Mouse (Mus musculus) spleen, adult 12 weeks (tissue): ENCODE data around the gene Ftsj1.

Source experiments
- DNase-seq: peaks from one replicate; pipeline ENCODE4 v3.0.0; 2022; ENCODE audit warnings: low spot score

The Ftsj1 gene

DNA sequence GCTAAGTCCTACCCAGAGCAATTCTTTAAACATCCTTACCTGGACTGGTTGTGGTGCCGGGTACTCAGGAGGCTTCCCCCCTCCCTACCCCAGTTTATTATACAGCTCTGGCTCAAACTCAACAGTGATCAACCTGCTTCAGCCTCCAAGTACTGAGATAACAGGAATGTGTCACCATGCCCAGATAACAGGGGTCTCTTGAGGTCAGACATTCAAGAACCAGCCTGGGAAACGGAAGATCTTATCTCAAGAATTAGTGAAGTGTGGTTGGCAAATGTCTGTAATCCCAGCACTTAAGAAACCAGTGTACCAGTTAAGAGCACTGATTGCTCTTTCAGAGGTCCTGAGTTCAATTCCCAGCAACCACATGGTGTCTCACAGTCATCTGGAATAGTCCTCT, 34.1 kb downstream of the Ftsj1 start:
- DNase-seq: no peak

DNA sequence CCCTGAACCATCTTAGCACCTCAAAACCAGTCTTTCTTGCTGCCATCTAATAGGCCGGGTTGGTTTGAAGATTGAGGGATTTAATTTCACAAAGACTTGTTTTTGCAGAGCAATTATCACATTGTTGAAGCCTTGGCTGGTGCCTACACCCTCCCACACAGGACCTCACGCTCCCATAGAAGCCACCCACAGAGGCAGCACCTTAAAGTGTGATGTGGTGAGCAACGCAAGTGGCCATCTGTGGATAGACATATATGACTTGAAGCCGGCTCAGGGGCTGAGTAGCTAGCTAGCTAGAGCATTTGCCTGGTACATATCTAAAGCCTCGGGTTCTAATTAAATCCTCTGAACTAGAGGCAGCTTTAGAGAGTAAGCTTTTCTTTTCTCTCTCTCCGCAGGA, 34.8 kb downstream of the Ftsj1 start:
- DNase-seq: no peak

DNA sequence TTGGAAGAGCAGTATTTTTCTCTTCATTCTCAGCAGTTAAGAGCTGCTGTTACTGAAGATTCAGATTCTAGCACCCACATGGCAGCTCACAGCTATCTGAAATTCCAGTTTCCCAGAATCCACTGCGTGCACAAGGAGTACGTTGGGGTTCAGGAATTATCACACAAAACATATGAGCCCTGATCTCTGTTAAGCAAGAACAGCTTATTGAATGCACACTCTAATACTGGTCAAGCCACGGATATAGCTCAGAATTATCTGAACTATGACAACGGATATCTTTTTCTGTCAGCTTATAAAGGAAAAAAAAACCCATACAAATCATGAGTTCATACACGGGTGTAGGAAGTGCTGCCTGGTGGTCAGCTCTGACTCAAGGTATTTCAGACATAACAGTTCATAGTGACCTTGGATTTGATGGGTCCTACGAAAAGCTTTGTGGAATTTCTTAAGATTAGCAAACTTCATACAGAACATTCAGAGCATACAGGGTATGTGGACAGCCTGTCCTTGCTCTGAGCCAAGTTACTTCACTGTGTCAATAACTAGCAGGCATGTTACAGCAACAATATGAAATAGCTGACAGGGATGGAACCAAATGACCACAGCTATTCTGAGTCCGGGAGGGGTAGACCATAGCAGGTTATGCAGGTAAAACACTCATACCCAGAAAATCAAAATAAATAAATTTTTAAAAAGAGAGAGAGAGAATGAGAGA, 40.6 kb downstream of the Ftsj1 start:
- no peak for DNase-seq

DNA sequence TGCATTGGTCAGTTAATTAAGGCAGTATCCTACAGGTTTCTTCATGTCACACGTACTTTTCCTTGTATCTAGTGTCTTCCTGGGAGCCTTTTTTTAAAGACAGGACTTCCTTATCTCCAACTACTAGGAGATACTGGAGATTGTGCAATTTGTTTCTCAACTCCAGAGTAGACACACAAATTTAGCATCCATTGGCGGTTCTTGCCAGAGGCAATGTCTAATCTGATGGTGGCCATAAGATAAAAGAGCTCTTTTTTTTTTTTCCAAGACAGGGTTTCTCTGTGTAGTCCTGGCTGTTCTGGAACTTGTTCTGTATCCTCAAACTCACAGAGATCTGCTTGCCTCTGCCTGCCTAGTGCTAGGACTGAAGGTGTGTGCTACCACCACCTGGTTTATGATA, 42.5 kb downstream of the Ftsj1 start:
- DNase-seq: no peak

DNA sequence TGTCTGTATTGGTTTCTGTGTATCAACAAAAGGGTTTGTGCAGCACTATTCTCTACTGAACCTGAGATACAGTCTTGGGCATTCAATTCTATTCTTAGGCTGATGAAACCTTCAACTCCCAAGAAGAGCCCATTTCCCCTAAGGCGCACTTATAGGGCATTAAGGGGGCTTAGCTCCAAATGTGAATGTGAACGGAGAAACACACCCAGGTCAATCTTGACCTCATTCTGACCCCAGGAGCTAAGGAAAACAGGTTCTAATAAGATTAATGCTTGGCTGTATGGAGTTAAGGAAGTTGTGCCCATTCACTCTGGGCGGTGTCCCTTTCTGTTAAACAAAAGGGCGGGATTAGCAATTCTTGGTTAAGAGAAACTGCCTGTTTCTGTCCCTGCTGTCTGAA, 45.0 kb downstream of the Ftsj1 start:
- no peak for DNase-seq

DNA sequence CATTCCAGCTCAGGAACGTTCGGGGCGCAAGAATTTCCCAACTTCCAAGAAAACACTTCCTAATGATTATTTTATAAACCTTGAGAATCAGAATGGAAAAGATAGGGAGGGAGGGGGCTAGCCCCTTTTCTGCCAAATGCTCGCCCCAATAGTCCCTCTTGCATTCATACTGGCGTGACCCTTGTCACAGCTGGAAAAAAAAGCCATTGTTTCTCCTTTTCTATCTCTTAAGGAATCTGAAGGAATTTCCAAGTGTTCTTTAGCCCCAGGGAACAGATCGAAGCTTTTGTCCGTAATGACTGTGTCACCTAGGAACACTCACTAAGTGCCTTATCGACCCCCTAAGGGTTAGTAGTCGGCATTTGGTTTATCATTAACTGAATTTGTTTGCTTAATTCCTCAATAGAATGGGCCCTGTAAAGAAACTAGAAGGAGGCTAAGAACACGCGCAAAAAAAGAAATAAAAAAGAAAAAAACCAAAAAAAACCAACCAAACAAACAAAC, 45.5 kb downstream of the Ftsj1 start:
- no peak for DNase-seq

DNA sequence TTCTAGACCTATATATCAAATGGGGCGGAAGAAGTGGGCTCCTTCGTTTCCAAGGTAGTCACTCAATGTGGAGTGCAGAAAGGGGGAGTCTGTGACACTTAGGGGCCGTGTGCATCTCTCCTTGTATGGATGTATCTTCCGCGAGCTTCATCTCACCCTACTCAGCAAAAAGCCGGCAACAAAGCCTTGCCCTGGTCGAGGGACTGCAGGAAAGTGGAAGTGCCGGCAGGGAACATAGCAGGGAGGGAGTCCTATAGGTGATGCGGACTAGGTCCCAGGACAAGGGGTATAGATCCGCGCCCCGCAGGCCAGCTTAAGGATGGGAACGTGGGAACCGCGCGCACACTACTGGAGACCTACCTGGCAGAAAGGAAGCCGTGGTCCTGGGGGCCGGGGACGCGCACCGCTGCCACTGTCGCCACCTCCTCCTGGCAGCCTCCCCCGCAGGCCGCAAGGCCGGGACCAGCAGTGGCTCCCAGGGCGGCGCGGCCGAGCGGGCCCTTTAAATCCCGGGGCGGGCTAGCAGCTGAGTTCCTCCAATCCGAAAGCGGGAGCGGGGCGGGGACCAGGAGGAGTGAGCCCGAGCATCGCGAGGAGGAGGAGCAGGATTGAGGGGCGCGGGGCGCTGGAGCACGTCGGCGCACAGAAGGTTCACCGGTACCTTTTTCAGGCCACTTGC, 46.1 kb downstream of the Ftsj1 start, which contains the start of gene Porcn:
TSS of gene Porcn (minus strand) at position 511 of the 679 bp plus-strand sequence.
- DNase-seq: peak; percentile 51

DNA sequence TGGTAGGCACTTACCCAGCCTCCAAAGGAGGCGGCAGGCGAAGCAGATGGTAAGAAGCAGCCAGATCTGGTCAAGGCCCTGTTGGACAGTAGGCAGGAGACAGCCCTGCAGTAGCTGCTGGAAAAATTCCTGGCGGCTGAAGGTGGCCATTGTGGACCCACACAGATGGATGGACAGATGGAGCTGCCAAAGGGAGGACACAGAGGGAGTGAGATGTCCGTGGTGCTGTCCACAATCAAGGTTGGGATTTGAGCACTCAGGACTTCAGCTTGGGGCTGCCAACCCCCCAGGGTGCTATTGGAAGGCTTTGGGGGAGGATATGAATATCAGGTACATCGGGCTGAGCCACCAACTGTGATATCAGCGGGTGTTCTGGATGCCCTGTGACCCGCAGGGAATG, 46.7 kb downstream of the Ftsj1 start:
- DNase-seq: no peak

DNA sequence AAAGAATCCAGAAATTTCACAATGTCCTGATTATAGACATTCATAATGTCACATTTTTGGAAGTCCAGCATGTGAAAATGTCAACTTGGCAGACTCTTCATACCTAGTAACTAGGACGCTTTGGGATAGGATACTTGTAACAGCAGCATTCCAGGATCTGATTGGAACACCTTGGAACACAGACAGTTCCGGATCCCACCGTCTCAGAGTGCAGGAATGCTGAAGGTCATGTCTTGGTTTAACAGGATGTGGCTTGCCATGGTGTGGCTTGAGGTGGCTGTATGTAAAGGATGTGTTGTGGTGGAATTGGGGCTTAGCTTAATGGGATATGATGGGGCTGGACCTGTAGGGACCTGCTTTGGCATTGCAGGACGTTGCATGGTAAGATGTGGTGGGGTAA, 47.1 kb downstream of the Ftsj1 start:
- DNase-seq: no peak

DNA sequence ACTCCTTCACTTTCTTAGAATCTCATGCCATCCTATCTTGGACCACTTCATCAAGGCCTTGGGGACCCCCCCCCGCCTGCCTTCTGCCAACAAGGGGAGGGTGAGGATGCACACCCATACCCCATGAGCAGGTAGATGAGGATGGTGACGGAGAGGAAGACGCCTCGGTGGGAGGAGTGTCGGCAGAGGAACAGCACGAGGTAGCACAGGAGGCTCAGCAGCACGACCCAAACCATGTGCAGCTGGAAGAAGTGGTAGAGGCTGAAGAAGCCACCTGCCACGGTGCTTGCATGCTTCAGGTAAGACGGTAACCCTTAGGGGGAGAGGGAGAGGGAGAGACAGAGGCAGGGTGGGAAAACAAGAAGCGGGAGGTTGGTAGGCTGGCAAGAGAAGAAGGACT, 48.1 kb downstream of the Ftsj1 start:
- DNase-seq: no peak

DNA sequence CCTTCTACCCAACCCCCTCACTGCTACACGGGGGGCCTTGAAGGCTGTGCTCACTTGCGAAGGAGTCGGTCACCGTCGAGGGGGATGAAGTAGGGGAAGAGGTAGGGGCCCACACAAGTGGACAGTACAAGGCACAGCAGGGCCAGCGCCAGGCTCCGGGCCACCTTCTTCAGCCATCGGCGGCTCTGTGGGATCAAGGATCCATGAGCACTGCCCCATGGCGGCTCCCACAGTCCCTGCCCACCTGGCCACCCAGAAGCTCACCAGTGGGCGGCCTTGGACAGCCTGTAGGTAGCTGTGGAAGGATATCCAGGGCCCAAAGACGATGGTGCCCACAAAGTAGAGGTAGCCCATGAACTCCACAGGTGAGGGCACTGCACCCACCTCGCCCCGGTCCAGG, 49.1 kb downstream of the Ftsj1 start:
- DNase-seq: no peak

DNA sequence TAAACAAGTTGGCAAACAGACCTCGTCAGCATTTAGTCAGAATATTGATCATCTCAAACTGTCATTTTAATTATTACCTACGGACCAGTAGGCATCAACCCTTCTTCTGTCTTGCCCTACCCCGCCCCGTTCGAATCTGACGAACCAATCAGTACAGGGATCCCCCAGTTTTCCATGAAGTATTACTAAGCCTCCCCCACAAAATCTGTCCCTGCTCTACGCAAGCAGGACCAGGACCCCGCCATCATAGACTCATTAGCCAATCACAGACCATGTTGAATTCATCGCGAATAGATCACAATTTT, 58.8 kb downstream of the Ftsj1 start, which contains the start of gene Ebp:
TSS of gene Ebp (minus strand) at position 94 of the 305 bp plus-strand sequence.
- no peak for DNase-seq

DNA sequence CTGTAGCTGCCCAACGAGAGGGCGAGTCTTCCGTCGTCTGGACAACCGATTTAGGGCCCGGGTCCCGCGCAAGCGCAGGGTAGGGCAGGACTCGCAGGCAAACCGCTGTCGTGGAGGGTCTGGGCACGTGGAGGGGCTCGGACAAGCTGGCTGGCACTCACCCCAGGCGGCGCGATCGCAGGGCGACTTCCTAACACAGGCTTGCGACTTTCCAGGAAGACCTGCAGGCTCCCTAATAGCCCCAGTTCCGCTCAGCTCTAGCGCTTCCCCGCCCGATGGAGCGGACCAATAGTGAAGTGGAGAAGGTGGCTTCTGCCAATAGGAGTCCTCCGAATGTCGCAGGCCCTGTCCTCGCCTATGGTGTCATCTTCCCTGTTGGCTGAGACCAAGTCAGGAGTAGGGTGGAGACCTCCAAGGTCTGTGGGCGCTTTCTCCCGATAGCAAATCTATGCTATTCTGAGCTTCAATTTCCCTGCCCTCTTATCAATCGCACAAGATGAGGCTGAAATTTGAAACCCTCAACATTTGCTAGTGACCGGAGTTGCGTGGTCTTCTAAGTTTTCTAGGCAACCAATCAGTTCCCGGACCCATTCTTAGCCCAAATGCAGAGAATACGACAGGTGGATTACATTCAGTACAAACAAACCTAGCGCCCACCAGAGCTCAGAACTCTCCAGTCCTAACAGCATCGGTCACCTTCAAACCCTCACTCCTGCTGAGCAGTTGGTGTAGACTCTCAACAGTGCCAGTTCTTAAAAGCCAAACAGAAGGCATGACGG, 59.4 kb downstream of the Ftsj1 start:
- peak; percentile 70 for DNase-seq

DNA sequence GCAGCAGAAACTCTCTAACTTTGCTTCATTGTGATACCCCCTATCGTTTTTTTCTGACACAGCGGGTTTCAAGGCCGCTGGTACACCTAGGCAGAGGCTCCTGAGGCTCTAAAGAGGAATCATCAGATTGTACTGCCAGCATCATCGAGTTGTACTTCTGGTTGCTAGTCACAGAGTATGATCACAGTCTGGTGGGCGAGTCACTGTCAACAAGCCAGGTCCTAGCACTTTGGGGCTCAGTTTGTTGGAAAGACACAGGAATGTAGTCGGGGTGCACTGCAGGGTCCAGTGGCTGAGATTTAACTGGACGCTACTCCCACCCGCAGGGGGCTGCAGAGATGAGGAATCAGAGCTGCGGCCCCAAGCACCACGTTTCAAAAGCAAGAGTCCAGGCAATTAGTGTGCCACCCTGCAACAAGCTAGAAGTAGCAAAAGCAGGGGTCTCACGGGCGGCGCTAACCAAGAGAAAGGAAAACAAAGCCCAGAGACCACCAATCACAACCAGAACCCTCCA, 60.0 kb downstream of the Ftsj1 start:
- no peak for DNase-seq
